Mouse (Mus musculus) liver, adult 2 months (tissue): ENCODE measurements at regions not wholly inside any gene's neighbourhood (a gene's known extent, or its start where the extent isn't known, plus 50 kb on each side); places are given as distances from the start of the nearest gene placed in this dataset.

Source experiments
- CTCF ChIP-seq: fragments of 200-500 bp; IDR thresholded peaks from 2 replicates; pipeline ENCODE4 v1.5.1; 2011; ENCODE audit warnings: low read depth, low read length, control low read depth
- POLR2A ChIP-seq: fragments of 200-500 bp; IDR thresholded peaks from 2 replicates; pipeline ENCODE4 v1.6.1; 2011; ENCODE audit warnings: low read length, control low read depth; ENCODE audit not compliant: insufficient read depth; ENCODE audit errors: extremely low read depth

DNA sequence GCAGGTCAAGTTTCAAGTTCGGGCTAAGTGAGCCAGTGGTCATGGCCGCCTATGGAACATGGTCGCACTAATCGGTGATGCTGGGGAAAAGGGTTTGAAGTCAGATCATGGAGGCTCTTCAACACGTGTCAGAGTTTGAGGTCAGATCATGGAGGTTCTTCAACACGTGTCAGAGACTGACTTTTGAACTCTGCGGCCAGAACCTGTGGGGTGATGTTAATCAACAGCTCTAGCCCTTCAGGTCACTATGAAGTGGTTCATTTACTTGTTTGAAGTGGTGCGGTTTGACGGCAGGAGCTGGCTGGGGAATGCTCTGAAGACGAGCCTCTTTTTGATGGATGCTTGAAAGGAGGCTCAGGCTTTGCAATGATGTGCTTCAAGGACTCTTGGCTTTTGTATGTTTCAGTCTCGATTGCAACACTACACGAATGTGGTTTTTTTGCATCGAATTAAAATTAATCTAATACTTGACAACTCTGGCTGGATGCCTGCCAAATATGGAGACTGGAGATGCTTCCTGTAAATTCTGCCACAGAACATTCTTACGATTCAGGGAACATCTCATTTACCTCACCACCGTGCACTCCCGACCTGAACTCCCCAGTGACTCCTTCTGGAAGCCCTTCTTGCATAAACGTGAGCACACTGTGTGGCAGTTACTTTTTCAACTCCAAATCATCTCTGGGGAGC, 87.9 kb upstream of the 4930535I16Rik start:
- TF ChIP-seq CTCF (no peak), POLR2A (no peak)
